Mouse (Mus musculus) CH12.LX (cell line): ENCODE data around the gene Fam83c.

Source experiments
- CHD1 ChIP-seq: IDR thresholded peaks from 2 replicates; pipeline ENCODE4 v1.6.1; 2012; ENCODE audit warnings: low read depth, low read length, improper control_type of control experiment, inconsistent platforms
- CTCF ChIP-seq, 2 experiments: IDR thresholded peaks in 1 of 2; conservative IDR thresholded peaks in 1 of 2; 2 replicates each; pipeline ENCODE4 v1.5.1; 2011 to 2012; ENCODE audit warnings: low read depth in 2 of 2, low read length in 2 of 2, improper control_type of control experiment in 1 of 2, inconsistent platforms in 1 of 2, mild to moderate bottlenecking in 1 of 2, moderate library complexity in 1 of 2
- EP300 ChIP-seq: IDR thresholded peaks from 2 replicates; pipeline ENCODE4 v1.6.1; 2011; ENCODE audit warnings: low read length, improper control_type of control experiment
- HCFC1 ChIP-seq: IDR thresholded peaks from 2 replicates; pipeline ENCODE4 v1.6.1; 2012; ENCODE audit warnings: low read depth, mild to moderate bottlenecking, inconsistent platforms, low read length, improper control_type of control experiment
- MXI1 ChIP-seq: IDR thresholded peaks from 2 replicates; pipeline ENCODE4 v1.6.1; 2011; ENCODE audit warnings: mild to moderate bottlenecking, low read depth, low read length, improper control_type of control experiment
- NRF1 ChIP-seq: IDR thresholded peaks from 2 replicates; pipeline ENCODE4 v1.6.1; 2014; ENCODE audit warnings: low read depth, mild to moderate bottlenecking, inconsistent platforms, low read length, improper control_type of control experiment, moderate library complexity
- POLR2A ChIP-seq: IDR thresholded peaks from 2 replicates; pipeline ENCODE4 v1.6.1; 2011; ENCODE audit warnings: low read depth, mild to moderate bottlenecking, improper control_type of control experiment, low read length
- SIN3A ChIP-seq: IDR thresholded peaks from 2 replicates; pipeline ENCODE4 v1.6.1; 2012; ENCODE audit warnings: low read length, improper control_type of control experiment, inconsistent platforms
- TBP ChIP-seq: conservative IDR thresholded peaks from 2 replicates; pipeline ENCODE4 v1.6.1; 2011; ENCODE audit warnings: low read depth, low read length, improper control_type of control experiment
- USF2 ChIP-seq: conservative IDR thresholded peaks from 2 replicates; pipeline ENCODE4 v1.6.1; 2011; ENCODE audit warnings: low read depth, low read length, improper control_type of control experiment
- ZKSCAN1 ChIP-seq: IDR thresholded peaks from 2 replicates; pipeline ENCODE4 v1.6.1; 2012; ENCODE audit warnings: low read depth, inconsistent platforms, low read length, improper control_type of control experiment, borderline replicate concordance
- ZMIZ1 ChIP-seq: IDR thresholded peaks from 2 replicates; pipeline ENCODE4 v1.6.1; 2012; ENCODE audit warnings: low read depth, mild to moderate bottlenecking, inconsistent platforms, low read length, improper control_type of control experiment

DNA sequence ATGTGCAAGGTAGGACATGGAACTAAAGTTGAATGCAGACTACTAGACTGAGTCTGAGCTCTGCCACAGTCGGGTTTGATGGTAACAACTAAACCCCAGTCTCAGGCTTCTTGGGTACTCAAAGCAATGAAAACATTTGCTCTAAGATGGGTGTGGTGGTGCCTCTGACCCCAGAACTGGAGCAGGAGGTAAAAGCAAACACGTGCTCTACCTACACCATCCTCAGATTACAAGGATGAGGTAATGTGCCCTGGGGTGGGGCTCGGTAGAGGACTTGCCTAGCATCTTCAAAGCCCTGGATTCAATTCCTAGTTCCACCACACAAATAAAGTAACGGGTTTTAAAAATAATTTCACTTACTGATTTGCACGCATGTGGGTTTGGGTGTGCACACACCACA, 17.9 kb upstream of the Fam83c start:
- TF ChIP-seq NRF1 (no peak), CTCF (conservative IDR thresholded peaks at IDR 0.05 in 1 of 2, IDR thresholded peaks at IDR 0.05 in 1 of 2; ENCODE audit: low read depth in 2 of 2, low read length in 2 of 2) (no peak), POLR2A (no peak), ZMIZ1 (no peak), USF2 (no peak), HCFC1 (no peak), TBP (no peak), EP300 (no peak), MXI1 (no peak), ZKSCAN1 (no peak), CHD1 (no peak), SIN3A (no peak)
